Mouse (Mus musculus) MEL (cell line): Measurements from ENCODE around the gene Pik3r1. TPM values are rescaled to one million over a fixed set of nuclear protein-coding genes. Genes with fewer than 3 reads are reported as not detected.

Experiments used
- DNase-seq: peaks from one replicate; pipeline ENCODE4 v3.0.0; 2011; ENCODE audit warnings: low read depth, low spot score
- H3K27ac ChIP-seq: 2 replicates; pipeline ENCODE4 v1.5.1; 2012; ENCODE audit warnings: low read depth, mild to moderate bottlenecking, control low read depth, low read length, moderate library complexity; ENCODE audit not compliant: control insufficient read depth
- H3K27me3 ChIP-seq, 2 experiments: fragments of 150-350 bp in 1 of 2; sonication (generic) in 1 of 2; 2 replicates each; pipeline ENCODE4 v1.6.1; 2012; ENCODE audit warnings: low read length in 2 of 2, mild to moderate bottlenecking in 2 of 2, improper control_type of control experiment in 1 of 2, moderate library complexity in 1 of 2; ENCODE audit not compliant: insufficient read depth in 2 of 2, control insufficient read depth in 1 of 2
- H3K36me3 ChIP-seq, 2 experiments: 2 replicates each; pipeline ENCODE4 v1.6.1; 2012 to 2014; ENCODE audit warnings: low read length in 2 of 2, improper control_type of control experiment in 1 of 2, inconsistent platforms in 1 of 2, mild to moderate bottlenecking in 1 of 2; ENCODE audit not compliant: insufficient read depth in 2 of 2, control insufficient read depth in 1 of 2
- H3K4me1 ChIP-seq, 2 experiments: fragments of 150-350 bp in 1 of 2; sonication (generic) in 1 of 2; 2 replicates each; pipeline ENCODE4 v1.6.1; 2012; ENCODE audit warnings: low read length in 2 of 2, improper control_type of control experiment in 1 of 2, mild to moderate bottlenecking in 1 of 2; ENCODE audit not compliant: insufficient read depth in 2 of 2, control insufficient read depth in 1 of 2
- H3K4me3 ChIP-seq, 2 experiments: fragments of 150-350 bp in 1 of 2; sonication (generic) in 1 of 2; 2 replicates each; pipeline ENCODE4 v1.5.1; 2012; ENCODE audit warnings: low read depth in 2 of 2, low read length in 2 of 2, mild to moderate bottlenecking in 2 of 2, moderate library complexity in 2 of 2, control low read depth in 1 of 2, improper control_type of control experiment in 1 of 2; ENCODE audit not compliant: control insufficient read depth in 1 of 2, insufficient read depth in 1 of 2
- H3K79me2 ChIP-seq: 2 replicates; pipeline ENCODE4 v1.6.1; 2012; ENCODE audit warnings: mild to moderate bottlenecking, low read length, moderate library complexity; ENCODE audit not compliant: control insufficient read depth, poor library complexity, insufficient read depth
- H3K9ac ChIP-seq: 2 replicates; pipeline ENCODE4 v1.6.1; 2012; ENCODE audit warnings: low read depth, mild to moderate bottlenecking, control low read depth, low read length, moderate library complexity; ENCODE audit not compliant: control insufficient read depth, poor library complexity, severe bottlenecking
- H3K9me3 ChIP-seq: fragments of 150-350 bp; sonication (generic); replicated peaks from 2 replicates; pipeline ENCODE4 v1.6.1; 2012; ENCODE audit warnings: mild to moderate bottlenecking, low read length, improper control_type of control experiment, moderate library complexity; ENCODE audit not compliant: insufficient read depth
- BHLHE40 ChIP-seq: IDR thresholded peaks from 2 replicates; pipeline ENCODE4 v1.6.1; 2012; ENCODE audit warnings: low read depth, mild to moderate bottlenecking, inconsistent platforms, low read length, improper control_type of control experiment, borderline replicate concordance
- CHD1 ChIP-seq: IDR thresholded peaks from 2 replicates; pipeline ENCODE4 v1.6.1; 2012; ENCODE audit warnings: low read depth, mild to moderate bottlenecking, inconsistent platforms, low read length, improper control_type of control experiment
- CTCF ChIP-seq, 3 experiments: IDR thresholded peaks in 2 of 3; conservative IDR thresholded peaks in 1 of 3; 2 replicates each; pipeline ENCODE4 v1.5.1; 2011 to 2012; ENCODE audit warnings: low read length in 3 of 3, low read depth in 2 of 3, mild to moderate bottlenecking in 2 of 3, improper control_type of control experiment in 1 of 3, inconsistent platforms in 1 of 3, mixed read lengths in 1 of 3, moderate library complexity in 1 of 3; ENCODE audit not compliant: control insufficient read depth in 1 of 3, insufficient read depth in 1 of 3, poor library complexity in 1 of 3, severe bottlenecking in 1 of 3
- ELF1 ChIP-seq: IDR thresholded peaks from 2 replicates; pipeline ENCODE4 v1.6.1; 2014; ENCODE audit warnings: low read depth, mild to moderate bottlenecking, inconsistent platforms, low read length, improper control_type of control experiment, moderate library complexity
- EP300 ChIP-seq, 2 experiments: IDR thresholded peaks; 2 replicates each; pipeline ENCODE4 v1.6.1; 2011; ENCODE audit warnings: improper control_type of control experiment in 2 of 2, low read length in 2 of 2, low read depth in 1 of 2, mild to moderate bottlenecking in 1 of 2
- ETS1 ChIP-seq: IDR thresholded peaks from 2 replicates; pipeline ENCODE4 v1.6.1; 2012; ENCODE audit warnings: low read depth, mild to moderate bottlenecking, inconsistent platforms, low read length, improper control_type of control experiment, moderate library complexity
- GABPA ChIP-seq: IDR thresholded peaks from 2 replicates; pipeline ENCODE4 v1.6.1; 2012; ENCODE audit warnings: low read depth, mild to moderate bottlenecking, inconsistent platforms, low read length, improper control_type of control experiment, moderate library complexity
- GATA1 ChIP-seq: IDR thresholded peaks from 2 replicates; pipeline ENCODE4 v1.6.1; 2011; ENCODE audit warnings: low read depth, low read length, improper control_type of control experiment
- HCFC1 ChIP-seq: IDR thresholded peaks from 2 replicates; pipeline ENCODE4 v1.6.1; 2012; ENCODE audit warnings: low read depth, mild to moderate bottlenecking, inconsistent platforms, low read length, improper control_type of control experiment, moderate library complexity
- MAFK ChIP-seq: IDR thresholded peaks from 2 replicates; pipeline ENCODE4 v1.6.1; 2011; ENCODE audit warnings: low read depth, mild to moderate bottlenecking, low read length, improper control_type of control experiment, borderline replicate concordance
- MAX ChIP-seq: IDR thresholded peaks from 2 replicates; pipeline ENCODE4 v1.6.1; 2011; ENCODE audit warnings: low read length, improper control_type of control experiment
- MEF2A ChIP-seq: IDR thresholded peaks from 2 replicates; pipeline ENCODE4 v1.6.1; 2014; ENCODE audit warnings: low read depth, mild to moderate bottlenecking, inconsistent platforms, low read length, improper control_type of control experiment; ENCODE audit not compliant: poor library complexity, insufficient replicate concordance, severe bottlenecking; ENCODE audit errors: extremely low read depth
- MXI1 ChIP-seq: IDR thresholded peaks from 2 replicates; pipeline ENCODE4 v1.6.1; 2011; ENCODE audit warnings: mild to moderate bottlenecking, low read depth, low read length, improper control_type of control experiment
- MYB ChIP-seq: IDR thresholded peaks from 2 replicates; pipeline ENCODE4 v1.6.1; 2011; ENCODE audit warnings: mild to moderate bottlenecking, low read depth, low read length, improper control_type of control experiment
- NELFE ChIP-seq: IDR thresholded peaks from 2 replicates; pipeline ENCODE4 v1.6.1; 2011; ENCODE audit warnings: low read depth, low read length, improper control_type of control experiment
- RAD21 ChIP-seq: IDR thresholded peaks from 2 replicates; pipeline ENCODE4 v1.6.1; 2011; ENCODE audit warnings: mild to moderate bottlenecking, low read depth, low read length, improper control_type of control experiment
- RCOR1 ChIP-seq: IDR thresholded peaks from 2 replicates; pipeline ENCODE4 v1.6.1; 2012; ENCODE audit warnings: low read depth, mild to moderate bottlenecking, inconsistent platforms, low read length, improper control_type of control experiment
- SIN3A ChIP-seq: IDR thresholded peaks from 2 replicates; pipeline ENCODE4 v1.6.1; 2012; ENCODE audit warnings: low read length, improper control_type of control experiment, inconsistent platforms
- SMC3 ChIP-seq: IDR thresholded peaks from 2 replicates; pipeline ENCODE4 v1.6.1; 2011; ENCODE audit warnings: low read depth, low read length, improper control_type of control experiment
- TAL1 ChIP-seq: IDR thresholded peaks from 2 replicates; pipeline ENCODE4 v1.6.1; 2012; ENCODE audit warnings: mild to moderate bottlenecking, inconsistent platforms, low read length, moderate library complexity, mixed read lengths
- TBP ChIP-seq: IDR thresholded peaks from 2 replicates; pipeline ENCODE4 v1.8.0; 2011; ENCODE audit warnings: low read depth, low read length, improper control_type of control experiment
- TCF12 ChIP-seq: IDR thresholded peaks from 2 replicates; pipeline ENCODE4 v1.6.1; 2014; ENCODE audit warnings: low read depth, mild to moderate bottlenecking, inconsistent platforms, low read length, improper control_type of control experiment, moderate library complexity
- UBTF ChIP-seq: IDR thresholded peaks from 2 replicates; pipeline ENCODE4 v1.6.1; 2012; ENCODE audit warnings: low read depth, mild to moderate bottlenecking, inconsistent platforms, low read length, improper control_type of control experiment, moderate library complexity, borderline replicate concordance; ENCODE audit not compliant: insufficient read depth
- USF2 ChIP-seq, 2 experiments: IDR thresholded peaks; 2 replicates each; pipeline ENCODE4 v1.6.1; 2011 to 2012; ENCODE audit warnings: improper control_type of control experiment in 2 of 2, low read length in 2 of 2, borderline replicate concordance in 1 of 2, inconsistent platforms in 1 of 2, low read depth in 1 of 2, mild to moderate bottlenecking in 1 of 2; ENCODE audit not compliant: insufficient read depth in 1 of 2
- ZC3H11A ChIP-seq: IDR thresholded peaks from 2 replicates; pipeline ENCODE4 v1.6.1; 2012; ENCODE audit warnings: low read depth, mild to moderate bottlenecking, inconsistent platforms, low read length, improper control_type of control experiment
- ZNF384 ChIP-seq: IDR thresholded peaks from 2 replicates; pipeline ENCODE4 v1.6.1; 2012; ENCODE audit warnings: low read depth, mild to moderate bottlenecking, inconsistent platforms, low read length, improper control_type of control experiment
- polyA plus RNA-seq, 2 experiments: library from polyadenylated mRNA; stranded (reverse) in 1 of 2; unstranded in 1 of 2; fragments of >175 nt in 1 of 2; fragments of >200 nt in 1 of 2; gene quantifications; 2 replicates each; pipeline versions ENCODE4 v1.2.1 to v1.2.4; 2012; ENCODE audit warnings: low replicate concordance in 2 of 2, low read depth in 1 of 2; ENCODE audit not compliant: insufficient read length in 2 of 2, insufficient read depth in 1 of 2, missing spikeins in 1 of 2
- total RNA-seq: library from RNA; depleted of rRNA; stranded (reverse); fragments of 300-350 nt; gene quantifications from 2 replicates; pipeline ENCODE4 v1.2.3, GENCODE M21; 2012

Gene Pik3r1
- total and polyA plus RNA-seq, 3 experiments = 23.8 to 116 (median 41.4) TPM

GRCm38 (mm10) chr13:101721154-101721553 is 46.9 kb downstream of the Pik3r1 start:
- Histone ChIP-seq H3K27me3 (no peaks in the 10 kb centered on the region), H3K79me2 (peaks cover 32% of the 10 kb centered on the region), H3K27ac (no peak overlapping the region), H3K9ac (no peak overlapping the region), H3K4me3 (no peak overlapping the region), H3K9me3 (no peaks in the 10 kb centered on the region), H3K4me1 (peaks cover 7 to 12% of the 10 kb centered on the region in 2 experiments), H3K36me3 (peaks cover 4 to 15% of the 10 kb centered on the region in 2 experiments; a peak in 3 of 4 replicates)
- DNase-seq = no peak
- TF ChIP-seq USF2 (IDR thresholded peaks at IDR 0.05; ENCODE audit: borderline replicate concordance in 1 of 2, insufficient read depth in 1 of 2, low read depth in 1 of 2, low read length in 2 of 2) (no peak), SMC3 (no peak)

- Histone ChIP-seq H3K4me3 (peak overlapping the region; percentile 27 to 56), H3K9me3 (no peaks in the 10 kb centered on the region), H3K36me3 (peaks cover 9 to 15% of the 10 kb centered on the region in 2 experiments; a peak in 3 of 4 replicates), H3K4me1 (peaks cover 7 to 12% of the 10 kb centered on the region in 2 experiments), H3K27me3 (no peaks in the 10 kb centered on the region), H3K79me2 (peaks cover 31% of the 10 kb centered on the region), H3K27ac (peak overlapping the region; percentile 82), H3K9ac (peak overlapping the region; percentile 50)
- TF ChIP-seq ELF1 (peak; percentile 63; the same call in 1 of the 2 replicates), ETS1 (peak; percentile 97), ZC3H11A (peak; percentile 52), RAD21 (peak; percentile 61), GATA1 (peak; percentile 78), SMC3 (peak; percentile 70), HCFC1 (0 out of 2 replicates have a peak, but pooled peaks have one; percentile 59), TCF12 (peak; percentile 65), MYB (peak; percentile 54; the same call in 1 of the 2 replicates), MEF2A (peak; percentile 93), MAX (no peak), MAFK (no peak; the same call in 1 of the 2 replicates), UBTF (no peak), SIN3A (peak; percentile 92), EP300 (IDR thresholded peaks at IDR 0.05; ENCODE audit: low read depth in 1 of 2, low read length in 2 of 2) (peak; percentile 69 to 85; a peak in 3 of 4 replicates), ZNF384 (no peak), RCOR1 (peak; percentile 50; the same call in 1 of the 2 replicates), NELFE (no peak), GABPA (no peak), BHLHE40 (0 out of 2 replicates have a peak, but pooled peaks have one; percentile 40), TBP (0 out of 2 replicates have a peak, but pooled peaks have one; percentile 41), CTCF (IDR thresholded peaks at IDR 0.05 in 2 of 3, conservative IDR thresholded peaks at IDR 0.05 in 1 of 3; ENCODE audit: control insufficient read depth in 1 of 3, insufficient read depth in 1 of 3, low read depth in 2 of 3, low read length in 3 of 3, poor library complexity in 1 of 3, severe bottlenecking in 1 of 3) (peak; percentile 76 to 87 (median 86)), TAL1 (no peak), CHD1 (peak; percentile 5; the same call in 1 of the 2 replicates), MXI1 (peak; percentile 65)
- DNase-seq = peak; percentile 92
Measured at GRCm38 (mm10) chr13:101719312-101719870, 48.6 kb downstream of the Pik3r1 start.
